Mouse (Mus musculus) pancreas, adult 10 weeks (tissue): ENCODE data around the gene Zmynd19. TPM values are rescaled to one million over a fixed set of nuclear protein-coding genes. Genes with fewer than 3 reads are reported as not detected.

Source experiments
- polyA plus RNA-seq: library from polyadenylated mRNA; stranded (reverse); fragments of 350-450 nt; fragmentation: Illumina TruSeq; extraction: RNeasy Lipid Tissue Mini Kit (QIAGEN cat#74804); gene quantifications from one replicate; pipeline ENCODE4 v1.2.3, GENCODE M21; 2015; ENCODE audit warnings: low read depth, low replicate concordance; ENCODE audit not compliant: insufficient read depth

Gene Zmynd19
- 1.6 TPM for polyA plus RNA-seq

DNA sequence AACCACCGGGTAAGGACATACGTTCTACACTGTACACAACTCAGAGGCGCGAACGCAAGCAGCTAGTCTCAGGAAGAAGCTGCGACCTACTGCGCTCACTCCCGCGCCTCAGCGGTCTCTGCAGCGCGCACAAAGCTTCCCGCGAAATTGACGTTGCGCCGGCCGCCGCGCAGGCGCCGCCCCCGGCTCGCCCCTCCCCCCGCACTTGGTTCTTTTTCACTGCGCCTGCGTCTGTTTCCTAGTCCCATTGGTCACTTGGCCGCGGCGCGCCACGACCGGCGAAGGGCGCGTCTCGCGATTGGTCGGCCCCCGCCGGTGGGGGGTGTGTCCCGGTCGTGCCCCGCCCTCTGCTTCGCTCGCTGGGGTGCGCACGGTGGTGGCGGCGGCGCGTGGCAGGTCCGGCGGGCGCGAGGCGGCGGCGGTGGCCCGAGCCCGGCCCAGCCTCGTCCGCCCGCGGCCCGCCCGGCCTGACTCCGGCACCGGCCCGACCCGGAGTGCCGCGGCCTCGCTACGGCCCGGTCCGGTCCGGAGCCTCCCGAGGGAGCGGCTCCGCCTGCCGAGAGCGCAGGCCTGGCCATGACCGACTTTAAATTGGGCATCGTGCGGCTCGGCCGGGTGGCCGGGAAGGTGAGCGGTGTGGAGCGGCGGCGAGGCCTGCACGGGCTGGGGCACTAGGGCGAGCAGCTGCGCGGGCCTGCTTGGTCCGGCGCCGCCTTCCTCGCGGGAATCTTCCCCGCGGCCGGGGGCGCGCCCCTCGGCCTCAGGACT, at the start of gene Zmynd19:
TSS of gene Zmynd19 (plus strand) at position 372 of the 768 bp plus-strand sequence.

DNA sequence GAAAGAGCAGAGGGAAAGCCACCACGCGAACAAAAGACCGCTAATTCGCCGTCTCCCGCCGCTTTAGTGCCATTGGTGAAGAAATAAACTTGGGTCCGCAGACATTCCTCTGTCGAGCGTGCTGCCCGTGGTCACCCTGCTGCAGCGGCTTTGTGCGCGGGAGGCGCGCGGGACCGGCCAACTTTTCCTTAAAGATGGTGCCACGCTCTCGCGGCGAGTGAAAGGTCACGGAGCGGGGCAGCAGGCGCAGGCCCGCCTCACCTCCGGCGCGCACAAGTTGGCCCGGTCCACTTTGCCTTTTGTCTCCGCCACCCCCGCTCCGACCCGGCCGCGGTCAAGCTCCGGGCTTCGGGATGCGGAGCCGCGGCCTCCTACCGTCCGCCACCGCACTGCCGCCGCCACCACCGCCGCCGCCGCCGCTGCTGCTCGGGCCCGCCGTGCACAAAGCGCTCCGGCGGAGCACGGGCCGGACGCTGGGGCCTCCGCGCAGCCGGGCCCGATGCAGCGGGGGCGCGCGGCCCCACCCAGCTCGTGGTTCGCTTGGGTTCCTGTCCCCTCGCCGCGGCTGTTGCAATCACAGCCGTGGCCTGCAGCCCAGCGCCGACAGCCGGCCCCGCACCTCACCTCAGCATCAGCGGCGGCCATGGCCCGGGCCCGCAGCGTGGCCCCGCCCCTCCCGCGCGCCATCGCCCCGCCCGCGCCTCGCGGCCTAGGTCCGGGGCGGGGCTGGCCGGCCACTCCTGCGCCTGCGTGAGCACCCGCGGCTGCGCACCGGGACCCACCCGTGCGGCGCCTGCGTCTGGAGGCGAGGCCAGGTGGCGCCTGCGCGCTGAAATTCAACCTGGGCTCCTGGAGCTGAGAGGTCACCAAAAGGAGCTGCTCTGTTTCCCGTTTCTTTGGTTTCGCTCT, 30.4 kb upstream of the Zmynd19 start, which contains the start of gene Ehmt1:
TSS of gene Ehmt1 (minus strand) at position 685 of the 909 bp plus-strand sequence.

DNA sequence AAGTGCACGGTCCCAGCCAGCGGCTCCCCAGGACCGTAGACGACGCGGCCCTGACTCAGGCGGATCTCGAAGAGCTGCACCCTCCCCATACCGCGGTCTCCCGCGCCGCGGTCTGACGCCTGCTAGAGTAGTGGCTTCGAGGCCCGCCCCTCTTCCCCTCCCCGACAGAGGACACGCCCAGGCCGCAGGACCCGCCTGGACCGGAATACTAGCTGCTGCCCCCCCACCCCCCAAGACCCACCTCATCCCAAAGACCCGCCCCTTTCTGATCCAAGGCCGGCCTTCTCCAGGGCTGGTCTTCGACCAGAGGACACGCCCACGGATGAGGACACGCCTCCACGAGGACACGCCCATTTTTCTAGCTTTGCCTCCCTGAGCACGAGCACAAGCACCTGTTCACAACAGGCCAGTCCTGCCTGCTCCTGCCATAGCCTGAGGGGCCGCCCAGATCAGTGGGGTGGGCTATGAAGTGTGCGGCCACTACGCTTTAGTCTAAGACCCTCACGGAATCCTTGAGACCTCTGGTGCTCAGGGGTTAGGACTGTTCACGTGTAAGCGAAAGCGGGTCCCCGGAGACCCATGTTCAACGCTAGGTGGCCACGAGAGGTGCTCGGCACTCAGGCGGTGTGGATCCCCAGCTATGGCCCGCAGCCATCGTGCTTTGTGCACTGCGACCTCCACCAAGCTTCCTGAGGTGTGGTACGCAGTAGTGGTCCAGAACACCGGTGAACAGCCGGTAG, 14.4 kb upstream of the Zmynd19 start, which contains the start of gene Arrdc1:
TSS of gene Arrdc1 (minus strand) at position 196 of the 740 bp plus-strand sequence.

DNA sequence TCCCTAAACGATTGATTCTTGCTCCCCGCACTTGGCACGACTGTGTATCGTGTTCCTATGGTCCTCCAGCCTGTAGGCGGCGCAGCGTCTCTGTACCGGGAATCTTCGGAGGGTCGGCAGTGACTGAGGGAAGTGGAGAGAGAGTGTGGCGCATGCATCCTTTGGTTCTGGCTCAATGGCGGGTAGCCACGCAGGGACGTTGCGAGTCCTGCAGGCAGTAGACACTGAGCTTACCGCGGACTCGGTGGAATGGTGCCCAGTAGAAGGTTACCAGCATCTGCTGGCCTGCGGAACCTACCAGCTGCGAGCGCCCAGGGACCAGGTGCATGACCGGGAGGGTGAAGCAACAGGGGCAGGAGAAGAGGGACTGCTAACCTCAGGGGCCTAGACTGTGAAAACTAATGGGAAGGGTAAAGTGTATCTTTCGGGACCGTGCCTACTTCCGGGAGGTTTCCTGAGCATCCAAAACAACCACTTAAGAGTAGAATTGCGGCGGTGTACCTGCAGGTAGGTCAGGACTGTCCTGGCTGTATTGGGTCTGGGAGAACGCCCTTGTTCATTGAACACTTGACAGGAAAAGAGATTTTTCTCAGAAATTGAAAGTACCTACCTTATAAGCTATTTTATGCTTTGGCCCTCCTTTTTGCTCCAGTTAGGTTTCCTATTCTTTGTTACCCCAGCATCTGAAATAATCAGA, 12.9 kb downstream of the Zmynd19 start, which contains the start of gene Dph7:
TSS of gene Dph7 (plus strand) at position 97 of the 697 bp plus-strand sequence.

DNA sequence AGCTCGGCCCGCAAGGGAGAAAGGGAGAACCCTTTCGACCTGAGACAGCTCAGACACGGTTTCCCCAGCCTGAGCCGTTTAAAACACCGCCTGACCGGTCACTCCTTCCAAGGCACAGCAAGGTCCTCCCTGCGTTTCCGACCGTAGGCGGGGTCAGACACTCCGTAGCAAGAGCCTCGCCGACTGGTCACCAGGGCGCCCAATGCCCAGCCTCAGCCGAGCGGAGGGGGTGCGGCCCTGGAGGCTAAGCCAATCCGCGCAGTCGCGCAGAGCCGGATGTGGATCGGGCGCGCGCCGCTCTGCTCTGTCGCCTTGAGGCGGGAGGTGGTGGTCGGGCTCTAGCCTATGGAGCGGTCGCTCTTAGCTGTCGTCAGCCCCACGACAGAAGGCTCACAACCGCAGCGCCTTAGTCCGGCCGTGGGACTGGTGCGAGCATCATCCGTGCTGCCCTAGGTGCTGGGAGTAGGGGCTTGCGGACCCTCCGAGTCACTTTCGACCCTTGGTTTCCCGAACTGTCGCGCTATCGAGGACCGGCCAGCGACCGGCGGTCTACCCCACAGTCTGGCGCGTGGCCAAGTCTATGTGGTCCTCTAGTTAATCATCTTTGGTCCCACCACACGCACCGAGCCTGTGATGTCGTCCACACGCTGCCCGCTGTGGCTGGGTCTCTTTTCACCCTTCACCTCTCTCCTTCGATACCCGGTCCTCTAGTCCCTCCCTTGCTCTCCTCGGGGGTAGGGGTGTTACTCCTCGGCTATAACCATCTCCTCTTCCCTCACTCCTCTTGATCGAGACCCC, 25.5 kb downstream of the Zmynd19 start, which contains the start of gene Mrpl41:
TSS of gene Mrpl41 (minus strand) at position 193 of the 798 bp plus-strand sequence.

DNA sequence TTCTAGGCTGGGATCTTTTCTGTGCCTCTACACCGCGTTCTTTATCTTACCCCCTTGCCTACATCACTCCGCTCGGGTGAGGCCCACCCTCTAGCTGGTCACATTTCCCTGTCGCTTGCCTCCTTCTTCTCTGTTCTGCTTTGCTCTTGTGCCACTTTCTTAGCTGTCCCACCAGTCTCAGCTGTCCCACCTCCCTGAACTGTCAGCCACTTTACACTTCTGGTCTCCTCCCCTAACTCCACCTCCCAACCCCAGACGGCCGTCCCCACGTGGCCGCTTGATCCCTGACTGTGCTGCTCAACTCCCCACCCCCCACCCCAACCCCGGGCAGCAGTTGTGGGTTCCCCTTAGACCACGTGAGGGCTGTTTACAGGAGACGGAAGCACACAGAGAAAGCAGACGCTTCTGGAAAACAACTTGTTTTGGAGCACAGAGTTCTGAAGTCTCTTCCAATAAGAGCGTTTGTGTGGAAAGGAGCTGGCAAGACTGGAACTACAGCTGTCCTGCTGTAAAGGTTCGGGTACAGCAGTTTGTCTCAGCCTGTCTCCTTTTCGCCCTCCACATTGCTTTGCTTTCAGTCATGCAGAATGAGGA, 26.2 kb downstream of the Zmynd19 start, which contains the start of gene Pnpla7:
TSS of gene Pnpla7 (plus strand) at position 330 of the 594 bp plus-strand sequence.

Other genes starting within 250 kb of the Zmynd19 start
- 0.70 TPM for gene Cacna1b, start 186.6 kb upstream of the Zmynd19 start, polyA plus RNA-seq
- 9.9 TPM for gene Ehmt1, start 30.2 kb upstream of the Zmynd19 start, polyA plus RNA-seq
- gene Arrdc1, start 14.5 kb upstream of the Zmynd19 start, polyA plus RNA-seq = 12.7 TPM
- gene Dph7, start 12.6 kb downstream of the Zmynd19 start, polyA plus RNA-seq = 4.7 TPM
- gene Mrpl41, start 25.3 kb downstream of the Zmynd19 start, polyA plus RNA-seq = 8.3 TPM
- gene Pnpla7, start 26.2 kb downstream of the Zmynd19 start, polyA plus RNA-seq = 12.8 TPM
- 18.6 TPM for gene Nsmf, start 104.6 kb downstream of the Zmynd19 start, polyA plus RNA-seq
- gene Entpd8, start 130.5 kb downstream of the Zmynd19 start, polyA plus RNA-seq = not detected
- gene Noxa1, start 145.4 kb downstream of the Zmynd19 start, polyA plus RNA-seq = not detected
- gene Nrarp, start 231.0 kb downstream of the Zmynd19 start, polyA plus RNA-seq = 5.7 TPM
- 4.7 TPM for gene Tor4a, start 247.1 kb downstream of the Zmynd19 start, polyA plus RNA-seq